Mouse (Mus musculus) urinary bladder, postnatal 14 days (tissue): ENCODE data around the gene Plp1.

Source experiments
- DNase-seq: peaks from one replicate; pipeline ENCODE4 v3.0.0; 2021; ENCODE audit warnings: low spot score

The Plp1 gene

GRCm38 (mm10) chrX:136822371-136822770 lies at the start of gene Plp1:
Plp1 (plus strand) TSS chrX:136822671.
- DNase-seq, result no peak

GRCm38 (mm10) chrX:136773035-136773434 lies 49.4 kb upstream of the Plp1 start:
- DNase-seq, result no peak

- DNase-seq, result no peak
These were observed 44.4 kb upstream of the Plp1 start for GRCm38 (mm10) chrX:136778046-136778445.

- no peak for DNase-seq
These were observed 43.2 kb upstream of the Plp1 start for GRCm38 (mm10) chrX:136779262-136779661.

GRCm38 (mm10) chrX:136780041-136780440 lies 42.4 kb upstream of the Plp1 start, which contains the start of gene Glra4:
Glra4 (minus strand) TSS chrX:136780141.
- no peak for DNase-seq

- DNase-seq, result no peak
These were observed 33.0 kb upstream of the Plp1 start for GRCm38 (mm10) chrX:136789446-136789845.

GRCm38 (mm10) chrX:136797223-136797622 lies 25.2 kb upstream of the Plp1 start:
- DNase-seq, result no peak

GRCm38 (mm10) chrX:136819752-136820151 lies 2.7 kb upstream of the Plp1 start:
- peak; percentile 4 for DNase-seq

GRCm38 (mm10) chrX:136820250-136820649 lies 2.2 kb upstream of the Plp1 start:
- DNase-seq, result peak; percentile 64

GRCm38 (mm10) chrX:136825016-136825415 lies 2.5 kb downstream of the Plp1 start:
- DNase-seq, result no peak

- no peak for DNase-seq
These were observed 6.1 kb downstream of the Plp1 start for GRCm38 (mm10) chrX:136828610-136829009.

- no peak for DNase-seq
These were observed 27.8 kb downstream of the Plp1 start for GRCm38 (mm10) chrX:136850300-136850699.

GRCm38 (mm10) chrX:136868061-136869040 lies 45.9 kb downstream of the Plp1 start, which contains the start of gene Rab9b:
Rab9b (minus strand) TSS chrX:136868755.
- DNase-seq, result no peak
